Mouse (Mus musculus): ENCODE results near the gene Neto2.

- TF ChIP-seq CTCF (IDR thresholded peaks at IDR 0.05; ENCODE audit: control insufficient read depth, insufficient read depth, insufficient read length), result no peak
- TF ChIP-seq MYOG (IDR thresholded peaks at IDR 0.05; ENCODE audit: control insufficient read depth, extremely low read depth, insufficient read length), result no peak
- TF ChIP-seq USF1 (IDR thresholded peaks at IDR 0.05; ENCODE audit: low read depth), result no peak
Measured at GRCm38 (mm10) chr8:85588596-85588995, 112.1 kb downstream of the Neto2 start.
